Mouse (Mus musculus): ENCODE results near the gene Psmd3.

Psmd3 gene

DNA sequence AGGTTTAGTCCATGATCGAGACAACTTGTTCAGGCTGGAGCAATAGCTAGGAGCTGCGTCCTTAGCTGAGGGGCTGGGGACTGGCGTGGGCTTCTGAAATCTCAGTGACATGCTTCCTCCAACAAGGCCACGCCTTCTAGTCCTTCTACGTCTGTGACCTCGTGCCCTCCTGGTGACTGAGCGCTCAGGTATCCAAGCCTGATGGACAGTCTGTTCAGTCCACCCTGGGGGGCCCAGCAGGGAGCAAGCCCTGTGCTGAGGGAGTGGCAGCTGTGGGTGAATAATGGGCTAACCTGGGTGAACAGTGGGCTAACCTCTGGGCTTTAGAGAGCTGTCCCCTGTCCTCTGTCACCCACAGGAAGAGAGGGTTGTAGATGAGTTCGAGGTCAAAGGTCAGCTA is 5.7 kb downstream of the Psmd3 start:
- DNase-seq (ENCODE audit: low spot score) = no peak

DNA sequence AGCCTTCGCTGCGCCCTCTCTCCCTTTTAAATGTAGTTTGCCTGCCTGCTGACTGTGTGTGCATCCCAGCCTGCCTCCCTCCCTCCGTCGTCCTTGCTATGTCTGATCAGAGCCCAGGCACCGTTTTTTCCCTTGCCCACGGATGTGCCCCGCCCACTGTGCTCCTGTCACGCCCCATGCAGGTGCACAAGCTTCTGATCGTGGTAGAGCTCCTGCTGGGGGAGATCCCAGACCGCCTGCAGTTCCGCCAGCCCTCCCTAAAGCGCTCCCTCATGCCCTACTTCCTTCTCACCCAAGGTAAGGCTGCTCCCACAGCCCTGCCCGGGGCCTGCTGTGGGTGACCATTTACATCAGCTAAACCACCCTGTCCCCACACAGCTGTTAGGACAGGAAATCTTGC is 10.8 kb downstream of the Psmd3 start:
- no peak for DNase-seq (ENCODE audit: low spot score)

DNA sequence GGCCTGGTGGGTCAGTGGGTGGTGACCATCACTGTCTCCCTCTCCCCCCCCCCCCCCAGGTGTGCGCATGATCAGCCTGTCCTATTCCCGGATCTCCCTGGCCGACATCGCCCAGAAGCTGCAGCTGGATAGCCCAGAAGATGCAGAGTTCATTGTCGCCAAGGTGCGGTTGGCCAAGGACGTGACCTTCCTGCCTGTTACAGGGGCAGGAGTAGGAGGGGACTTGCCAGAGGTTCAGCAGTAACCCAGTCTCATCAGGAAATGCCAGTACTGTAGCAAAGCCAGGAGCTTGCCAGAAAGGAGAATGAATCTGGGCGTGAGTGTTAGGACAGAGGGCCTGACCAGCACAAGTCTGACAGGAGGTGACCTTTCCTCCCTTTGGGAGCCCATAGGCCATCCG is 11.4 kb downstream of the Psmd3 start:
- DNase-seq (ENCODE audit: low spot score) = no peak

DNA sequence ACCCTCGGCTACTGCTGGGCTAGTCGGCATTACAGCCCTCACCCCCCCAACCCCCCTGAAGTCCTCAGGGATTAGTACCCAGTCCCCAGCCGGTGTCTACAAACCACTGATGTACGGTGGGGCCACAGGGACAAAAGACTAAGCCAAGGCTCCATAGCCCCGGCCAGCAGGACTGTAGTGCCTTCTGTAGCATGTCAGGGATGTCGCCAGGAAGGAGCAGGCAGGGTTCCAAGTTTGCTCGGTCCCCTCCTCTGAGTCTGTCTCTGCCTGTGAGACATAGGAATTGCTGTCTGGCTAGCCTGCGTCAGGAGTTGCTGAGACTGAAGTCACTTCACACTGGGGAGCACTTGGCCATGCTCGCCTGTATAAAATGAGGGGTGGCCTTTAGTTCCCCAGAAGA is 11.9 kb downstream of the Psmd3 start:
- DNase-seq (ENCODE audit: low spot score) = no peak

DNA sequence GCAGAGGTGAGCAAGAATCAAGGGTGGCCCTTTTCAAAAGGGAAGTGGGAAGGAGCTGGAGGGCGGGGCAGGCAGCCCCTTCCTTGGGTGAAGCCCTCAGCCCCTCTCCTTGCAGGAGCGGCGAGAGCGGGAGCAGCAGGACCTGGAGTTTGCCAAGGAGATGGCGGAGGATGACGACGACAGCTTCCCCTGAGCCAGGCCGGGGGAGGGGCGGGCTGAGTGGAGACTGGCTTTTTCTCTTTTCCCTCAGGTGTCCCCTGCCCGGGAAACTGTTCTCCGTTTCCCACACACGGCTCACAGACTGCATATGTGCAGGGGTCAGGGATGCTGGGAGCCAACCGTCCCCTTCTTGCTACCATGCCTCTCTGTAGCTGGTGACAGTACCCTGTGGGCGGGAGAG is 13.1 kb downstream of the Psmd3 start:
- DNase-seq (ENCODE audit: low spot score) = no peak

DNA sequence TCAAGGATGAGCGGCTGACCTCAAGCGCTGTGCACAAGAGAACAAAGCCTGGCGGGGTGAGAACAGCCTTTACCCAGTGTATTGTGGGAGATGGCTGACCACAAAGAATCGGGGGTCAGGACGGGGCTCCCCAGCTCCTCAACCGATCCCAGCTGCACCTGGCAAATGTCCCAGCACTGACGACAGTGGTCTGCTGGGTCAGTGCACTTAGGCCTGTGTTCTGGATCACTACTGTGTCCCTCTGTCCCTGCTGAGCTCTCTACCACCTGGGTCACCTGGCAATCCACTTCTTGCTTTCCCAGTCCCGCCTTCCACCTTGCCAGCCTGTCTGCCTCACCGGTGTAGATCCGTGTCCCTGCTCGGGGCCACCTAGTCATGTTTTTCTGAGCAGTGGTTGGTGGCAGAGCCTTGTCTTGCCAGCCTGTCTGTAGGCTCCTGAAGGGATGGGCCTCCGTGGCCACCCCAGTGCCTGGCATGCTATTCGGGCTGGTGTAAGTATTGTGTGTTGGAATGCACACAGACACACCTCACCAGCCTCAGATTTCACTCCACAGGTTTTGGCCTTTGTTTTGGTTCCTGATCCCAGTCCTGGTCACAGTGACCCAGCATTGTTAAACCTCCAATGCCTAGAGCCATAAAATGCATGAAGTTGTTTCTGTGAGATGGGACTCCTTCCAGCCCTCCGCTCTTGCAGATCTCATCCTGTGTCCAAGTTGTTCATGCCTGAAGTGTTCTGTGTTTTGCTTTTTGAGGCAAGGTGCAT is 14.3 kb downstream of the Psmd3 start:
- no peak for DNase-seq (ENCODE audit: low spot score)

DNA sequence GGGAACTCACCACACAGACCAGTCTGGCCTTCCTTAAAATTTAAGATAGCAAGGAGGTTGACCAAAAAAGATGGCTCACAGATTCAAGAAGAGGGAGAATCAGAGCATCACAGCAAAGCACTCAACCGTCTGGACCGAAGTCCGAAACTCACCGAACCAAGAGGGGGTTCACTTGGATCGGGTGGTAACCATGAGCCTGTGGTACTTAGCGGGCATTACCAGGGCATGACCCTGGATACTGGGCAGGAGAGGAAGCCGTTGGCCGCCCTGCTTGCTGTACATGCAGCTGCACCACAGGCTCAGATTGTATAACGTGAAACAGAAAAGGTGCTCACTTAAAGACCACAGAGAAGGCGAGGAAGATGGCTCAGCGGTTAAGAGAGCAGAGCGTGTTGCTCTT is 14.9 kb downstream of the Psmd3 start:
- no peak for DNase-seq (ENCODE audit: low spot score)

DNA sequence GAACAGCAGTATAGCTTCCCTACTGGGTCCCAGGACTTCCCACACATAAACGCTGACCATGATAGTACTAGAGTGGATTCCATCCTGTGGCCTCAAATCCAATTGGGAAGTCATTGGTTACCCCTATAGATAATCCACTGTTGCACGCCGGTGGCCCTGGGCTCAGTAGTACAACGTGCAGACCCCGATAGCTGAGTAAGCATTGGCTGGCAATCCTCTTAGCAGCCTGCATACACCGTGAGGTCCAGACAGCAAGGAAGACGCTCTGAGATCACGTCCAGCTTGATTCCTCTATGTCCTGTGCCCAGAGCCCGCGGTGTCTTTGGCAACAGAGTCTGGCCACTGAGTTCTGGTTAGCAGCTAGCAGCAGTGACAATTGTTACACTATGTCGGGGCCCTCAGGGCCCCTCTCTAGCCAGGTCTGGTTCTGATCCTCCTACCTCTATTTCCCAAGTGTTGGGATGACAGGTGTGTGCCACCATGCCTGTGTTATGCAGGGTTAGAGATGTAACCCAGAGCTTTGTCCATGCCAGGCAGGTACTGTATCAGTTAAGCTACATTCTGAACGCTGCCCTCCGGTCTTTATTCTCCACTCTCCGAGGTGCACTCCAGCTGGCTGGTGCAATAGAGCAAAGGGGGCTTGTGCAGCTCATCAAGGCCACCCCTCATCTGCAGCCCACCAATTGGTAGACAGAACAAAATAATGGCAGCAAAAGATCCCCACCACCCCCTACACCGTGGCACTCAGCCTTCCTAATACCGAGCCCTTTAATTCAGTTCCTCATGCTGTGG is 16.7 kb downstream of the Psmd3 start:
- DNase-seq (ENCODE audit: low spot score) = no peak

DNA sequence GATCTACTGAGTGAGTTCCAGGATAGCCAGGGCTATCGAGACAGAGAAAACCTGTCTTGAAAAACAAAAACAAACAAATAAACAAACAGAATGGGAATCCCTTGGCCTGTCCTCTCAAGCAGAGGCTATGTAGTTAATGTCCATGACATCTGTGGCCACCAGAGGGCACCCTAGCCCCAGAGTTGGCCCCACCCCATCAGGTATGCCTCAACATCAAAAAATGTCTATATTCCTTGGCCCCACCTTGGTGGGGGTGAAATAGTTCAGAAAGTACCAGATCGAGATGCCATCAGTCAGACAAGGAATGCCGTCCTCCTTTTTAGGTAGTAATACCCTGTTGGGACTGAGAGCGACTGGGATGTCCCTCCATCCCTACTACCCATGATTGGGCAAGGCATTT is 17.6 kb downstream of the Psmd3 start:
- peak; percentile 81 for DNase-seq (ENCODE audit: low spot score)

DNA sequence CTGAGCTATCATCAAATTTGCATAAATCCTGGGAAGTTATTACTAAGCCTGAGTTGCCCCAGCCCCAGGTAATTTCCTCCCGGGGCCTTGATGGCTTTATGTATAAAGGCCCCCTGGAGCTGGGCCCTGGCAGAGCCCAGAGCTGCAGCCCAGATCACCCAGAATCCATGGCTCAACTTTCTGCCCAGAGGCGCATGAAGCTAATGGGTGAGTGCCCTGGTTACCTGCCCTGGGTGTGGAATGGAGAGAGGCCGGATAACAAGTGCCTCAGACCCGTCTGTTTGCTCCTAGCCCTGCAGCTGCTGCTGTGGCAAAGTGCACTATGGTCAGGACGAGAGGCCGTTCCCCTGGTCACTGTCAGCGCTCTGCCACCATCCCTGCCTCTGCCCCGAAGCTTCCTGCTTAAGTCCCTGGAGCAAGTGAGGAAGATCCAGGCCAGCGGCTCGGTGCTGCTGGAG is 18.9 kb downstream of the Psmd3 start, which contains the start of gene Csf3:
TSS of gene Csf3 (plus strand) at position 51 of the 458 bp plus-strand sequence.
- no peak for DNase-seq (ENCODE audit: low spot score)

DNA sequence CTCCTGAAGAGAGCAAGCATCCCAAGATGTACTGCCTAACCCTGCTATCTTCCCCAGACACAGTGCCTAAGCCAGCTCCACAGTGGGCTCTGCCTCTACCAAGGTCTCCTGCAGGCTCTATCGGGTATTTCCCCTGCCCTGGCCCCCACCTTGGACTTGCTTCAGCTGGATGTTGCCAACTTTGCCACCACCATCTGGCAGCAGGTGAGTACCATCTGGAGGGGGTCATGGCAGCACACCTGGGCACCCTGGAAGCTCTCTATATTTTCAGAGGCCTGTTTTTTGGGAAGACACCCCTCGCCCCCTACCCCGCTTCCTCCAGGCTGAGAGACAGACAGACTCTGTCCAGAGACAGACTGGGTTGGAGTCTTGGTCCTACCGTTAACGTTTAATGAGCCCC is 20.0 kb downstream of the Psmd3 start:
- DNase-seq (ENCODE audit: low spot score) = no peak

DNA sequence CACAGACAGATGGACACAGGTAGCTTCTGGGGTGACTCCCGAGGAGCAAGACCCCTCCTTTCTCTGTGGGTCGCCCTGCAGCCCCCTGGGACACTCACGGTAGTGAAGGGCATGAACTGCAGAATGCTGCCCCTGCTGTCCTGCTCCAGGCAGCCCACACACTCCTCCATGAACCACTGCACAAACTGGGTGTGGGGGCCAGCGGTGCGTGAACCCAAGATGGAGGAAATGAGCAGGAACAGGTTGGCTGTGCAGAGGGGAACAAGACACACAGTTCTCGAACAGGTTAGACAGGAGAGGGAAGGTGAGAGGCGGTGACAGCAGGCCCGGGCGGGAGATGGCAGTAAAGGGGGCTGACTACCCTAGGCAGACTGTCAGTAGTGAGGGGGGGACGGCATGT is 22.7 kb downstream of the Psmd3 start:
- no peak for DNase-seq (ENCODE audit: low spot score)

DNA sequence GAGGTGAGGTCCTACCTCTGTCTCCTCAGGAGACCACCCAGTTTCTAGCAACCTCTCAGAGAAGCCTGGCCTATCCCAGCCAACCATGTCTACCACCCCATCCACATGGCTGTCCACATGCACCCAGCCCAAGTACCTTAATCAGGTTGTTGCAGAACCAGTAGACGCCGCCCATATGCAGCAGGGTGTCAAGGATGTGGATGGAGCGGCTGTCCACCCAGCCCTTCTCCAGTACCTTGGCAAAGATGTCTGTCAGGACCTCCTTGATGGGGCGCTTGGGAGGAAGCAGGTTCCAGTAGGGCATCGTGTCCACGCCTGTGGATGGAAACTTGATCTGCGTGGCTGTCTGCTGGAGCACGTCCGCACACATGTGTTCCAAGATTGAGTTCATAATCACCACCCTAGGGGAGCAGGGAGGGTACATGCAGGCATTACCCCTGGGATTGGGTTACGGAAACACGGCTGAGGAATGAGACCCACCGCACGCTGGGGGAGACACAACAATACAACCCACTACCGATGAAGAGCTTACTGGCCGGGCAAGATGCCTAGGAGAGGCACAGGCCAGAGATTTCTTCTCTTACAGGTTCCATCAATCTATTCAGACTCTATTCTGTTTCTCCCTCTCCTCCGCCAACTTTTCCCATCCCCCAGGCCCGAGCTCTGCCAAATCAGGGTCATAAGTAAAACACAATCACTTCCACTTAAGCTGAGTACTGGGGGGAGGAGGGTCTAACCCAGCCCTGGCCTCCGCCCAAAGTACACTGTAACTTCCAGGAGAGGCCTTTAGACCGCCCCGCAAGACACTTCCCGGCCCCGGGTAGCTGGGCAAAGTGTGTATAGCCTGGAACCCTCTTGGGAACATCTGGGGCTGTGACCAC is 25.3 kb downstream of the Psmd3 start:
- DNase-seq (ENCODE audit: low spot score) = peak; percentile 73

DNA sequence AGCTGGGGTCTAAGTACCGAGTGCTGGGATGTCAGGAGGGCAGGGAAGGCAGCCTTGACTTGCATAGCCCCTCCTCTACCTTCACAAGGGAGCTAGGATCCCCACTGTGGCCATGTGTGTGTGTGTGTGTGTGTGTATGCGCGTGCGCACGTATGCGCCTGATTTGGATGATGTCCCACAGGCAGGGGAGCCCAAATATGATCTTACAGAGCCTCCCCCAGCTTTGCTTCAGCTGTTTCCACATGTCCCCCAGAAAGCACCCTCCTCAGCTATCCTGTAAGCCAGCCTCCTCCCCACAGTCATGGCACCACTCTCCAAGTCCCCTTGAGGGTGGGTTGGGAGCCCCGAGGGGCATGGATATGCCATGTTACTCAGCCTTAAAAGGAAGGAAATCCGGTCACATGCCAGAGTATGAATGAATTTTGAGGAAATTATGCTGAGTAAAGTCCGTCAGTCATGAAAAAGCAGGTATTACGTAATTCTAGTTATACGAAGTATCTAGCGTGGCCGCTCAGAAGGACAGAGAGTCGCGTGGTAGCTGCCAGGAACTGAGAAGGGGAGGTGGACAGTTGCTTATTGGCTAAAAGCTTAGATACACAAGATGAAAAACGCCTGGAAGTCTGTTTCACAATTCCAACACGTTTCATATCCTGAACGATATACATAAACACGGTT is 26.1 kb downstream of the Psmd3 start:
- DNase-seq (ENCODE audit: low spot score) = peak; percentile 74

DNA sequence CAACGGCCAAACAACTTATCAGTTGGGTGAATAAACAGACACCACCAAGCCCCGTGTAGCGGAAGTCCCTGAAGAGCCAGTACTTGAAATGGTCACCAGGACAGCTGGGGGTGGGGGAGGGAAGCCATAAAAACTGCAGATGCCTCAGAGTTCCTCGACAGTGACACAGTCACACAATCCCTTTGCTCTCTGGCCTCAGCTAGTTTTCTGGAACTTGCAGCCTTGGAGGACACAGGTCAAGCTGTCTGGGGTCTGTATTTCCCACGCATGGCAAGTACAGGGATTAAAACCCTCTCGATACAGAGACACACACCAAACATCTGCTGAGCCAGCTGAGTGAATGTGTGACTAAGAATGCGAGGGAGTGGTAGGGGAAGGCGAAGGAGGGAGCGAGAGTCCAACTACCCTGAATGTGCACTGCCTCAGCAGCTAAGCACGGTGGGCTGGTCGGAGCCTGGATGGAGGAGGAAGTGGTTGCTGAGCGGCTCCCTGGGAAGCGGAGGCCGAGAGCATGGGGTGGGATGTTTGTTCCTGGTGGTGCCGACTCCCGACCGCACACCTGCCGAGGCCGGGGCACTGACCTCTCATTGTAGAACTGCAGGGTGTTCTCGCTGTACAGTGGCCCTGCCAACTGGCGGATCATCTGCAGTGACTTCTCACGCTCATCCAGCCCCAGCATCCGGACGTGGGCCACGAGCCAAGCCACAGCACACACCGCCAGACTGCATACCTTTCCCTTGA is 26.8 kb downstream of the Psmd3 start:
- peak; percentile 21 for DNase-seq (ENCODE audit: low spot score)

DNA sequence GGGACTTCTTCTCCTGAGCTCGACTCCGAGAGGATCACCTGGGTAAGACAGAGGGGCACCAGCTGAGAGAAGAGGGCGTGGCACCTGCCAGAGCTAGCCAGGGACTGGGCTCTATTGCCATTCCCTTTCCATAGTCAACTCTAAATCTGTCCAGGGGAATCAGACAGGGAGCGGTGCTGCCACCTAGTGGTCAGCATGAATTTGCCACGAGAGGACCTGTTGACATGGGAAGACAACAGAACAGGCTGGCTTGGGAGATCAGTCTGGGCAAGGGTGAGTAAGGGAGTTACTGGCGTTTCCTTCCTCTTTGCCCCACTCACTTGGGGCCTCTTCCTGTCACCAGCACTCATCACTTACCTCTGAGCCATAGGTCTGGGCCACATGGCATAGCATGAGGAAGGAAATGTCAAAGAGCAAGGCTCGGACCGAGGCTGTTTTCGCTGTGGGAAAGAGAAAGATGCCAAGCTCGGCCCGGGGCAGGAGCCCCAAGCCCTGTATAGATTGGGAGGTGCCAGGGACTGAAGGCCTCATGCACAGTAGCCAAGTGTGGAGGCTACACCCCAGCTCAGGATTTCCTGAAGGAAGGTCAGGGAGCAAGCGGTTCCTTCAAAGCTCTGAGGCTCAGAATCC is 28.2 kb downstream of the Psmd3 start:
- peak; percentile 87 for DNase-seq (ENCODE audit: low spot score)

DNA sequence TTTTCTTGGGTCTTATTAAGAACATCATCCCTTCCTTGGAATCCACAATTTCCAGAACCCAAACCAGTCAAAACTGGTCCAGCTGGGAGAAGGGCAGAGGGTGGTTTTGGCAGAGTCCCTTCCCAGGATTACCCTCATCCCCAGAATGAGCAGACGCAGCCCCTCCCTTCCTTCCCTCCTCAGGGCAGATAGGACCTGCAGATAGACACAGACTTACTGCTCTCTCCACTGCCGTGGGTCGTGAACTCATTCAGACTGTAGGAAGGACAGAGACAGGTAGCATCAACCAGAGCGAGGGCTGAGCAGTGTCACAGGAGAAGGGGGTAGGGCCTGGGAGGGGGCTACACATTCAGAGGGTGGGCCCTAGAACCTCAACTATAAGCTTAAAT is 28.7 kb downstream of the Psmd3 start:
- no peak for DNase-seq (ENCODE audit: low spot score)

DNA sequence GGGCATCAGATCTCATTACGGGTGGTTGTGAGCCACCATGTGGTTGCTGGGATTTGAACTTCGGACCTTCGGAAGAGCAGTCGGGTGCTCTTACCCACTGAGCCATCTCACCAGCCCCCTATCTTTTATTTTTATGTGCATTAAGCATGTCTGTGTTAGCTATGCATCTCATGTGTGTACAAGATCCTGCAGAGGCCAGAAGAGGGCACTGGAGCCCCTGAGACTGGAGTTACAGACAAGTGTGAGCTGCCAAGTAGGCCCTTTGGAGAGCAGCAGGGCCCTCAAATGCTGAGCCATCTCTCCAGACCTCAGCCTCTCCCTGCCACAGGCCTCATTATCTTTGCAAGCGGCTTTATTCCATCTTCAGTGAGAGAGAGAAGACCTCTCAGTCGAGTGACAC is 29.7 kb downstream of the Psmd3 start:
- DNase-seq (ENCODE audit: low spot score) = peak; percentile 35

DNA sequence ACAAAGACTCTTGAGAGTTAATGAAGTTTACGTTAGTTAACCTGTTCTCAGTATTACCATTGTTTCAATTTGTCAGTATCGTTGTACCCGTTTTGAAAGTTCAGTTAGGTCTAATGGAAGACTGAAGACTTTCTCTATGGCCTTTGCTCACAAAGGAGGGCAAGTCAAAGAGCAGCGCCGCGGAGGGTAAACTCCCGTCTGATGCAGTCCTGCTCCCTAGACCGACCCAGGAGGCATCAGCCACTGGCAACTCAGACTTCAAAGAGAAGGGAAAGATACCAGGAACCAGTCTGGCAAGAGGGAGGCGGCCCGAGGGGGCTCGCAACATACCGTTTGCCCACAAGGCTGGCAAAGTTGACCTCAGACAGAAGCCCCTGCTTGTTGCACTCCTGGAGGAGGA is 31.3 kb downstream of the Psmd3 start:
- no peak for DNase-seq (ENCODE audit: low spot score)

DNA sequence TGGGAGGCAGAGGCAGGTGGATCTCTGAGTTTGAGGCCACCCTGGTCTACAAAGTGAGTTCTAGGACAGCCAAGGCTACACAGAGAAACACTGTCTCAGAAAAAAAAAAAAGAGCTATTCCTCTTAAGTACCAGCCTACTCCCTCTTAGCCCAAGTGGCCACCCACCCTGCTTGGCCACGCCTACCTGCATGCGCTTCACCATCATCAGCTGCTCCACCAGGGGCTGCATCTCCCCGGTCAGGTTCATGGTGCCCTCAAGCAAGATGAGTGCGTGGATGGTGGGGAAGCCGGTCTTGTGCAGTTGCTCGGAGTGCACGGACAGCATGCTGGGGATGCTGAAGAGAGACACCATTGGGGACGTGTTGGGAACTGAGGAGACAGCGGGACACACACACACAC is 33.6 kb downstream of the Psmd3 start:
- DNase-seq (ENCODE audit: low spot score) = no peak

DNA sequence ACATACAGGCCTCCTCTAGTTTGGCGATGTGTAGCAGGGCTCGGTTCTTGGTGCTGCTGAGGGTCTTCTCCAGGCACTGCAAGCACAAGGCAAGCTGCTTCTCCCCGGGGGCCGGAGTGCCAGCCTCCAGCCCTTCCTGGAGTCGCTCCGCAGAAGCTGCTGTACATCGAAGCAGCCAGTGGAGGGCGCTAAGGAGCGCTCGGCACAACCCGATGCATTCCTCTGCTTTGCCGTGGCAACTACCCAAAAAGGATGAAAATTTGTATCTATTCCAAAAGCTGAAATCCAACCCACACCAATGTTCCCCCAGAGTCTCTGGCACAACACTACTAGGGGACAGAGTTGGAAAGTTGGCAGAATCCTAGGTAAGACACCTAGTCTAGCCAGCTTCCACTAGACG is 35.5 kb downstream of the Psmd3 start:
- peak; percentile 71 for DNase-seq (ENCODE audit: low spot score)
